Mouse (Mus musculus) limb, embryonic 14.5 days (tissue): ENCODE data around the gene Cpt1a. TPM values are rescaled to one million over a fixed set of nuclear protein-coding genes. Genes with fewer than 3 reads are reported as not detected.

Source experiments
- ATAC-seq: fragments of 200-750 bp; cut with Nextera tagmentation; 2 replicates; pipeline ENCODE4 v1.8.0; 2017; ENCODE audit warnings: low read depth, moderate number of reproducible peaks, moderate TSS enrichment; ENCODE audit not compliant: low FRiP score
- DNase-seq: peaks from one replicate; pipeline ENCODE4 v3.0.0-alpha.2; 2015; ENCODE audit warnings: low spot score
- H3K27ac ChIP-seq: fragments of 300-500 bp; sonication (generic); replicated peaks from 2 replicates; pipeline ENCODE4 v1.5.1; 2014; ENCODE audit warnings: low read depth, mild to moderate bottlenecking, low read length, moderate library complexity, mixed read lengths
- H3K27me3 ChIP-seq: fragments of 300-500 bp; sonication (generic); 2 replicates; pipeline ENCODE4 v1.6.1; 2014; ENCODE audit warnings: low read length, mixed read lengths; ENCODE audit not compliant: control insufficient read depth, insufficient read depth
- H3K36me3 ChIP-seq: fragments of 300-500 bp; sonication (generic); 2 replicates; pipeline ENCODE4 v1.6.1; 2014; ENCODE audit warnings: mild to moderate bottlenecking, low read length, moderate library complexity, mixed read lengths; ENCODE audit not compliant: control insufficient read depth, insufficient read depth
- H3K4me1 ChIP-seq: fragments of 300-500 bp; sonication (generic); 2 replicates; pipeline ENCODE4 v1.6.1; 2014; ENCODE audit warnings: antibody characterized with exemption, low read length, mixed read lengths; ENCODE audit not compliant: control insufficient read depth, insufficient read depth
- H3K4me2 ChIP-seq: fragments of 300-500 bp; sonication (generic); replicated peaks from 2 replicates; pipeline ENCODE4 v1.6.1; 2014; ENCODE audit warnings: low read depth, mild to moderate bottlenecking, low read length, moderate library complexity; ENCODE audit not compliant: severe bottlenecking
- H3K4me3 ChIP-seq: fragments of 300-500 bp; sonication (generic); replicated peaks from 2 replicates; pipeline ENCODE4 v1.5.1; 2014; ENCODE audit warnings: low read length
- H3K9ac ChIP-seq: fragments of 300-500 bp; sonication (generic); 2 replicates; pipeline ENCODE4 v1.6.1; 2014; ENCODE audit warnings: mild to moderate bottlenecking, low read depth, low read length, moderate library complexity; ENCODE audit not compliant: severe bottlenecking
- H3K9me3 ChIP-seq: fragments of 300-500 bp; sonication (generic); 2 replicates; pipeline ENCODE4 v1.6.1; 2016; ENCODE audit warnings: low read length; ENCODE audit not compliant: control insufficient read depth
- POLR2A ChIP-seq: fragments of 200-500 bp; IDR thresholded peaks from 2 replicates; pipeline ENCODE4 v1.8.0; 2012; ENCODE audit warnings: inconsistent platforms, mild to moderate bottlenecking, moderate library complexity, borderline replicate concordance; ENCODE audit not compliant: insufficient read depth, insufficient read length; ENCODE audit errors: extremely low read depth
- WGBS: fragments of 180-500 bp; shearing (Covaris S2); extraction: QIAGEN DNeasy Blood & Tissue Kit; methylation state at CpG from one replicate; pipeline ENCODE4 v1.1.7; 2014; 5-methylcytosine and 5-hydroxymethylcytosine counted together
- polyA plus RNA-seq, 2 experiments: library from polyadenylated mRNA; depleted of rRNA in 1 of 2; stranded (reverse) in 1 of 2; unstranded in 1 of 2; fragments of >200 nt; fragmentation: Nextera tagmentation in 1 of 2; extraction: Ambion mirVana in 1 of 2; gene quantifications; 2 replicates each; pipeline versions ENCODE4 v1.2.1 to v1.2.3; 2012 to 2014

The Cpt1a gene
- polyA plus RNA-seq, 2 experiments, result 20.3 to 21.7 TPM

DNA sequence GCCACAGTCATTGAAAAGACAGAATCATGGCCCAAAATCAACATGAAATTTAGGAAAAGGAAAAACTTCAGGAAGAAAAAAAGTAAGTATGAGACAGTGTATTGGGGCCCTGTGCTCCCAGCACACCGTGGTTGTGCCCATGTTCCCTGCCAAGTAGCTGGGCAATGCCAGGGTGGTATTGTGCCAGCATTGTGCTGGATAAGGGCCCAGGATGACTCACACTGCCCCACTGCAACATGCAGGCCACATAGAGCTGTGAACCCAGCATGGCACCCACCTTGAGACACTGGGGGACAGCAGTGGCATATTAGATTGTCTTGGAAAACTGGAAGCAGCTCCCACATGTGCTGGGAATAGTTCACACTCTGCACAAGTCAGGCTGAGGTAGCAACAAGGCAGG is 33.1 kb upstream of the Cpt1a start:
- DNase-seq (no peak), ATAC-seq (no peak)
- H3K27me3 ChIP-seq, result no peaks in the 10 kb centered on the region
- peaks cover 64% of the 10 kb centered on the region for H3K36me3 ChIP-seq
- no peak overlapping the region for H3K9ac ChIP-seq
- H3K4me3 ChIP-seq, result no peak overlapping the region
- H3K4me2 ChIP-seq, result no peak overlapping the region
- WGBS, result 81% methylated on average over 1 of the region's 1 CpGs
- H3K4me1 ChIP-seq, result no peaks in the 10 kb centered on the region
- TF ChIP-seq POLR2A, result no peak
- no peaks in the 10 kb centered on the region for H3K9me3 ChIP-seq
- no peak overlapping the region for H3K27ac ChIP-seq

DNA sequence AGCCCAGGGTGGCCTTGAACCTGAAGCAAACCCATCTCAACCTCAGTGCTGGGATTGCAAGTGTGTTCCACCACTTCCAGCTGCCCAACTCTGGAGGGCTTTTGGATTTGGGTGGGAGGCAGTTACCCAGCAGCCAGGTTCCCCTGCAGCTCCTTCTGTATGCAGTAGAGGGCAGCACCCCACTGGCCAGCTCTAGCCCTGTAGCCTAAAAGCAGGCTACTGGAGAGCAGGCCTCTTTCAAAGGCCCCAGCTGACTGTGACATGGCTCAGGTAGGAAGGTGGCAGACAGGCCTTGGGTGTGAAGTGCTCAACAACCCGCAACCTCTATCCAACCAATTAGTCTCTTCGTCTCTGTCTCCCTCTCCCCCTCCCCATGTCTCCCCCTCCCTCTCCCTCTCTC is 30.1 kb upstream of the Cpt1a start:
- no peak overlapping the region for H3K9ac ChIP-seq
- H3K36me3 ChIP-seq, result peaks cover 46% of the 10 kb centered on the region
- WGBS, result 71% methylated on average over 2 of the region's 2 CpGs
- no peak for ATAC-seq
- DNase-seq, result peak; percentile 37
- no peak overlapping the region for H3K4me2 ChIP-seq
- no peak overlapping the region for H3K4me3 ChIP-seq
- H3K4me1 ChIP-seq, result no peaks in the 10 kb centered on the region
- no peaks in the 10 kb centered on the region for H3K9me3 ChIP-seq
- TF ChIP-seq POLR2A, result no peak
- no peaks in the 10 kb centered on the region for H3K27me3 ChIP-seq
- no peak overlapping the region for H3K27ac ChIP-seq

DNA sequence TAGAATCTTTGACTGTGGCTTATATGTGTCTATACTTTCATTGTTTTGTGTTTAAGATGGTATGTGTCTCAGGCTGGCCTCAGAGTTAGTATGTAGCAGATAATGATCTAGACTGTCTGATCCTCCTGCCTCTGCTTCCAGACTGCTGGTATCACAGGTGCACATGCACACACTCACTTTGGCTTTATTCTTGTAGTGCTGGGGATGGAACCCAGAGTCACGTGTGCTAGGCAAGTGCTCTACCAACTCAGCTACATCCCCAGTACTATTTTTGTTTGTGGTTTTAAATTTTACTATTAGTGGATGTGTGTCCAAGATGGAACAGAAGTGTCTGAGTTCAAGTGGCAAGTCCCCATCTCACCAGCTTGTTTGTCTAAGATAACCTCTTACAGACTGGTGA is 29.1 kb upstream of the Cpt1a start:
- no peak for DNase-seq
- ATAC-seq, result no peak
- TF ChIP-seq POLR2A, result no peak
- Histone ChIP-seq H3K4me1 (no peaks in the 10 kb centered on the region), H3K9ac (no peak overlapping the region), H3K9me3 (no peaks in the 10 kb centered on the region), H3K36me3 (peaks cover 38% of the 10 kb centered on the region), H3K4me3 (no peak overlapping the region), H3K27ac (no peak overlapping the region), H3K4me2 (no peak overlapping the region), H3K27me3 (no peaks in the 10 kb centered on the region)
- 94% methylated on average over 1 of the region's 1 CpGs for WGBS

DNA sequence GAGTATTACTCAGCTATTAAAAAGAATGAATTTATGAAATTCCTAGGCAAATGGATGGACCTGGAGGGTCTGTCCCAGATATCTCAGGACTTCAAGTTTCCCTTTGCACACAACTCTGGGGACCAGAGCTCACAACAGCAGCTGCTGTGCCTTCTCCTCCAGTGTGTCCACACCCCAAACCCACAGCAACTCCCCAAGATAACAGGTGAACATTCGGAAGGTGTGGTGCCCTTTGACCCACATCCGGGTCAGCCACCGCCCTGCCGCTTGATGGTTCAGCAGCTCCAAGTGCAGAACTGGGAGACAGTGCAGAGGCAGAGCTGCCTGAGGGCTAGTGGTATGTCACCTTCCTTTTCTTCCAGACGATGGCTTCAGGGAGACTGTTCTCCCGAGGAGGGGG is 26.9 kb upstream of the Cpt1a start:
- Histone ChIP-seq H3K27me3 (no peaks in the 10 kb centered on the region), H3K27ac (no peak overlapping the region), H3K4me2 (no peak overlapping the region), H3K4me1 (no peaks in the 10 kb centered on the region), H3K36me3 (peaks cover 17% of the 10 kb centered on the region), H3K9me3 (no peaks in the 10 kb centered on the region), H3K9ac (no peak overlapping the region), H3K4me3 (no peak overlapping the region)
- TF ChIP-seq POLR2A, result no peak
- 81% methylated on average over 6 of the region's 6 CpGs for WGBS
- DNase-seq (no peak), ATAC-seq (no peak)

DNA sequence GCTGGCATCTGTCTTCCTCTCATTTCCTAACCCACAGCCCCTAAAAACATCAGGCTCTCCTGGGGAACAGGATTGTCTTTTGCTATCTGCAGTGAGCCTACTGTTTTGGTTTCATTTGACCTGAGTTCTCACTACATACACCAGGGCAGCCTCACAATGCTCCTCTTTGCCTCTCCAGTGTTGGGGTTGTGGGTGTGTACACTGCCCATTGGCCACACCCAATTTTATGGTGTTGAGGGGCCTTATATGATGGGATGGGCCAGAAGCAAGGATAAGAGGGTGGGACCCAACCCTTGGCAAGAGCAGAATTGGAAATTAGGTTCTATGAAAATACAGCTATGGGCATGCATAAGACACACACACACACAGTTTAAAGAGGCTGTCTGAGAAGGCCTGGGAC is 25.1 kb upstream of the Cpt1a start:
- DNase-seq (no peak), ATAC-seq (no peak)
- Histone ChIP-seq H3K27ac (no peak overlapping the region), H3K36me3 (0 out of 2 replicates have a peak, but pooled peaks cover 4% of the 10 kb centered on the region), H3K9me3 (no peaks in the 10 kb centered on the region), H3K4me2 (no peak overlapping the region), H3K4me1 (no peaks in the 10 kb centered on the region), H3K27me3 (no peaks in the 10 kb centered on the region), H3K4me3 (no peak overlapping the region), H3K9ac (no peak overlapping the region)
- TF ChIP-seq POLR2A, result no peak

DNA sequence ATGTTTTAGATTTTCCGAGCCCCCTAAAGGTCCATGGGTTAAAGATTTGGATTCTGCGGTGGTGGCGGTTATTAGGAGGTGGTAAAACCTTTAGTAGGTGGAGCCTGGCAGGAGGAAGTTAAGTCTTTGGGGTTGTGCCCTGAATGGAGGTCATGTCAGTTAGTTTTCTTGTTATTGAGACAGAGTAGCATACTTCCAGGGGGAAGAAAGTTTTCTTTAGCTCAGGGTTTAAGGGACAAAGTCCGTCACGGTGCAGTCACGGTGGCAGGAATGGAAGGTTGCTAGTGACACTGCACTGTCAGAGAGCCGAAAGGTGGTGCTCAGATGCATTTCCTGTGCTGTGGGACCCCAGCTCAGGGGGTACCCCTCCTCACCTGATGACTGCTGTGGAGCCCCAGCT is 24.4 kb upstream of the Cpt1a start:
- Histone ChIP-seq H3K9ac (no peak overlapping the region), H3K27ac (no peak overlapping the region), H3K4me3 (no peak overlapping the region), H3K9me3 (no peaks in the 10 kb centered on the region), H3K4me1 (no peaks in the 10 kb centered on the region), H3K4me2 (no peak overlapping the region), H3K36me3 (0 out of 2 replicates have a peak, but pooled peaks cover 4% of the 10 kb centered on the region), H3K27me3 (no peaks in the 10 kb centered on the region)
- ATAC-seq, result no peak
- WGBS, result 85% methylated on average over 7 of the region's 7 CpGs
- TF ChIP-seq POLR2A, result no peak
- DNase-seq, result no peak
